Mouse (Mus musculus): ENCODE measurements around the gene G6pc3.

- no peak for TF ChIP-seq ZNF384 (IDR thresholded peaks at IDR 0.05; ENCODE audit: low read depth, low read length)
- TF ChIP-seq CHD2 (IDR thresholded peaks at IDR 0.05; ENCODE audit: low read depth, low read length): no peak
Measured at GRCm38 (mm10) chr11:102221954-102222351, 32.5 kb downstream of the G6pc3 start.
